26 mouse cellular contexts compared by ENCODE assay signal in genomic region chr2:160569496-160569895, GRCm38 (mm10).
"Had no signal": no experiment of that assay in that cellular context is flagged by ENCODE, and none has a peak within 500 bp of the region (broad histone marks: within the 10 kb centered on the region; RNA-seq: fewer than 3 reads in every experiment).

No protein-coding gene starts in this region.

- H3K9me3 ChIP-seq: heart, embryonic 10.5 days; heart, embryonic 13.5 days; heart, embryonic 15.5 days; hindbrain, embryonic 13.5 days; hindbrain, embryonic 15.5 days; limb, embryonic 10.5 days; limb, embryonic 12.5 days; liver, embryonic 13.5 days; liver, embryonic 15.5 days had no signal

- H3K4me3 ChIP-seq: gastrocnemius, adult 2 months; heart, embryonic 10.5 days; heart, embryonic 13.5 days; heart, embryonic 15.5 days; hindbrain, embryonic 13.5 days; hindbrain, embryonic 15.5 days; layer of hippocampus, adult 2 months; left cerebral cortex, adult 2 months; limb, embryonic 10.5 days; limb, embryonic 12.5 days; liver, embryonic 13.5 days; liver, embryonic 15.5 days had no signal

- ATAC-seq: hindbrain, postnatal 0 days; intestine, embryonic 16.5 days had no signal

- H3K4me1 ChIP-seq: heart, embryonic 10.5 days; heart, embryonic 13.5 days; heart, embryonic 15.5 days; hindbrain, embryonic 13.5 days; hindbrain, embryonic 15.5 days; limb, embryonic 10.5 days; limb, embryonic 12.5 days; liver, embryonic 13.5 days; liver, embryonic 15.5 days had no signal

- H3K27me3 ChIP-seq: heart, embryonic 13.5 days; heart, embryonic 15.5 days; hindbrain, embryonic 15.5 days; liver, embryonic 13.5 days; liver, embryonic 15.5 days had no signal

- DNase-seq: gastrocnemius, adult 2 months; gastrocnemius, postnatal 10 days; gastrocnemius, postnatal 25 days; heart, adult 18-20 months; heart, postnatal 14 days; heart, postnatal 36 days; kidney, adult 18-20 months; kidney, adult 8-10 months; kidney, postnatal 10 days; kidney, postnatal 25 days; kidney, postnatal 4 days; liver; liver, embryonic 13.5 days had no signal

- H3K4me2 ChIP-seq: heart, embryonic 13.5 days; heart, embryonic 15.5 days; hindbrain, embryonic 13.5 days; hindbrain, embryonic 15.5 days; limb, embryonic 12.5 days; liver, embryonic 11.5 days; liver, embryonic 13.5 days; liver, embryonic 15.5 days had no signal

- H3K36me3 ChIP-seq: heart, embryonic 10.5 days; heart, embryonic 13.5 days; heart, embryonic 15.5 days; hindbrain, embryonic 13.5 days; hindbrain, embryonic 15.5 days; limb, embryonic 10.5 days; limb, embryonic 12.5 days; liver, embryonic 13.5 days; liver, embryonic 15.5 days had no signal

- H3K27ac ChIP-seq: gastrocnemius, adult 2 months; heart, embryonic 10.5 days; heart, embryonic 13.5 days; heart, embryonic 15.5 days; hindbrain, embryonic 13.5 days; hindbrain, embryonic 15.5 days; hindbrain, postnatal 0 days; layer of hippocampus, adult 2 months; left cerebral cortex, adult 2 months; limb, embryonic 10.5 days; limb, embryonic 12.5 days; liver, embryonic 13.5 days; liver, embryonic 15.5 days had no signal

- H3K9ac ChIP-seq: heart, embryonic 13.5 days; heart, embryonic 15.5 days; hindbrain, embryonic 13.5 days; hindbrain, embryonic 15.5 days; limb, embryonic 12.5 days; liver, embryonic 13.5 days; liver, embryonic 15.5 days had no signal
